Mouse (Mus musculus) G1E (cell line): Measurements from ENCODE around the gene Samd11.

ENCODE experiments used
- CTCF ChIP-seq: IDR thresholded peaks from 2 replicates; pipeline ENCODE4 v1.5.1; 2012; ENCODE audit warnings: low read depth, low read length, inconsistent platforms, mixed read lengths
- GATA1 ChIP-seq: IDR thresholded peaks from 2 replicates; pipeline ENCODE4 v1.6.1; 2012; ENCODE audit warnings: borderline replicate concordance, low read length, inconsistent platforms, mixed read lengths
- POLR2AphosphoS5 ChIP-seq: IDR thresholded peaks from 2 replicates; pipeline ENCODE4 v1.6.1; 2012; ENCODE audit warnings: low read depth, low read length, inconsistent platforms; ENCODE audit not compliant: insufficient replicate concordance
- TAL1 ChIP-seq: conservative IDR thresholded peaks from 2 replicates; pipeline ENCODE4 v1.6.1; 2012; ENCODE audit warnings: low read depth, low read length, inconsistent platforms, mixed read lengths

DNA sequence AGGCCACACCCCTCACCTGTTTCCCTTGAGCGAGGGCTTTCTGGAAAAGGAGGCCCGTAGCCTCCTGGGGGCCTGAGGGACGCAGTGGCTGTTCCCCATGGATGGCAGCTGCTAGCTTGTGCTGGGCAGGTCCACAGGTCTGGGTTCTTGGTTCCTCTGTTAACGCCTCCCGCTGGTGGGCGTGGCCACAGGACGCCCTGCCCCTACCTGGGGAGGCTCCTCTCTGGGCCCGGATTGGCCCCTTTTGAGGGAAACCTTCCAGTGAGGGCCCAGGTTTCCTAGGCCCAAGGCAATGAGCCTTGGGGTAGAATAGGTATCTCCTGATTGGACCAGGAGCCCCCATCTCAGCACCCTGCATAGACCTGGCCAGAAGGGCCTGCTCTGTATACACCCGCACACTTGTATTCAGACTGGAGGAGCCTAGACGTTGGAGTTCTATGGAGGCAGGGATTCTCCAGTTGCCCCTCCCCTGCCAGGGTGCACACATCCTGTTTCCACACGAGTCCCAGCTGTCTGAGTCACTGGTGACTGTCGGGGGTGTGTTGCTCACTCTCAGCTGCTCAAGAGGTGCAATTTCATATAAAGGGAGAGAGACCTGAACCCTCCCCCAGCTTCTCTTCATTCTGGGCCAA is 26.9 kb downstream of the Samd11 start:
- no peak for TF ChIP-seq CTCF
- TF ChIP-seq GATA1 = no peak
- TF ChIP-seq POLR2AphosphoS5 = no peak
- TF ChIP-seq TAL1 = no peak
